In the genomic region with DNA sequence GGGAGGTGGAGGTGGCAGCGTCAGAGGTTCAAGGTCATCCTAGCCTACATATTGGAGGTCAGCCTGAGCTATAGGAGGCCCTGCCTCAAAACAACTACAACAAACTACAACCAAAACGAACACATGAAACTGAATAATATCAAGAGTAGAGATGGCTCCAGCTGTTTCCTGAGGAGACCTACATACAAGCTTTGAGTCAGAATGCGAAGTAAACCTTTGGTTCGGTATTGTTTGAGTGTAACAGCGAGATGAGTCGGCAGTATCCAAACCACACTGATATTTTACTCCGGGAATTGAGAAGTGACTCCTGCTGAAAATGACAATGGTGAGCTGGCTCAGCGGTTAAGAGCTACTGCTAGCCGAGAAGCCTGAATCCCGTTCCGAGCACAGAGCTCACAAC, we compare ENCODE assay signal across 22 mouse cellular contexts. TPM values are rescaled to one million over a fixed set of nuclear protein-coding genes. Genes with fewer than 3 reads are reported as not detected.
"Had no signal": no experiment of that assay in that cellular context is flagged by ENCODE, and none has a peak within 500 bp of the region (broad histone marks: within the 10 kb centered on the region; RNA-seq: fewer than 3 reads in every experiment).

No protein-coding gene starts in this region.

- DNase-seq: lung, adult 18-20 months; lung, embryonic 14.5 days; lung, postnatal 10 days; lung, postnatal 4 days; midbrain, embryonic 14.5 days; retina, postnatal 1 day; right cerebral cortex, adult 18-20 months; right cerebral cortex, postnatal 25 days; right cerebral cortex, postnatal 4 days; spleen, adult 18-20 months; thymus, adult 2 months; thymus, postnatal 25 days; thymus, postnatal 4 days had no signal

- ATAC-seq: midbrain, embryonic 16.5 days had no signal

- H3K9me3 ChIP-seq: midbrain, embryonic 10.5 days; midbrain, embryonic 12.5 days; neural tube, embryonic 15.5 days had no signal

- H3K36me3 ChIP-seq: midbrain, embryonic 10.5 days; midbrain, embryonic 12.5 days; neural tube, embryonic 13.5 days; neural tube, embryonic 15.5 days had no signal

- H3K4me1 ChIP-seq: midbrain, embryonic 12.5 days; neural tube, embryonic 13.5 days; neural tube, embryonic 15.5 days had no signal

- H3K9ac ChIP-seq: lung, embryonic 14.5 days; midbrain, embryonic 12.5 days; neural tube, embryonic 13.5 days; neural tube, embryonic 15.5 days had no signal

- H3K4me3 ChIP-seq: midbrain, embryonic 10.5 days; midbrain, embryonic 12.5 days; myocyte; neural tube, embryonic 13.5 days; neural tube, embryonic 15.5 days had no signal

- H3K27ac ChIP-seq: midbrain, embryonic 10.5 days; midbrain, embryonic 12.5 days; neural tube, embryonic 13.5 days; neural tube, embryonic 15.5 days had no signal

- H3K27me3 ChIP-seq: neural tube, embryonic 13.5 days; neural tube, embryonic 15.5 days had no signal

- H3K4me2 ChIP-seq: lung, embryonic 14.5 days; midbrain, embryonic 12.5 days; neural tube, embryonic 13.5 days; neural tube, embryonic 15.5 days had no signal

RNA-seq across cellular contexts. Expression of a gene that starts 34.2 kb away (rescaled TPM):
- total RNA-seq: megakaryocyte, adult 5-6 weeks; megakaryocyte-erythroid progenitor cell, adult 5-6 weeks had no signal
- polyA plus RNA-seq: stomach, embryonic 14.5 days had no signal
